Mouse (Mus musculus): ENCODE measurements around the gene Rbmxl1. TPM values are rescaled to one million over a fixed set of nuclear protein-coding genes. Genes with fewer than 3 reads are reported as not detected.
A peak's percentile ranks its signal among the peaks of the same experiment; 100 is the strongest.
"Not testable (repeated sequence)": the region's sequence is repeated elsewhere in the genome, so short reads cannot be mapped to it uniquely, and the experiment has no call there.

The Rbmxl1 gene
- polyA plus RNA-seq, 1 experiment from 2014 or later: 192 TPM

DNA sequence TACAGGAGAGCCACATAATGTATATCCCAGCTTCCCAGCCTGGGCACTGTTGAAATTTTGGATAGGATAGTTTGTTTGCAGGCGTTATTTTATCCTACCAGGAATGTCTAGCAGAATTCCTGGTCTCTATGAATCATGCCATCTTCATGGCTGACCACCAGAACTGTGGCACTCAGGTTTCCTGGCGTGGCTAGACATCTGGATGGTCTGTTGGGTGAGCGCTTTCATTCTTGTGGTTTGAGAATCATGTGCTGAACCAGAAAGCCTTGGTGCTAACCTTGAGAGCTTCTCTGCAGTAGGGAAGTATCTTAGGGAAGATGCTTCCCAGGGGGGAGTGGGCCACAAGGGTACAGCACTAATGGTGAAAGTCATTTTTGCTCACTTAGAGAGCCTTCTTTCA lies 6.4 kb upstream of the Rbmxl1 start:
- Histone ChIP-seq H3K36me3 (peaks cover 28% of the 10 kb centered on the region), H3K4me2 (no peak overlapping the region), H3K4me3 (no peak overlapping the region), H3K9ac (no peak overlapping the region), H3K27me3 (no peaks in the 10 kb centered on the region), H3K4me1 (peaks cover 7% of the 10 kb centered on the region), H3K9me3 (no peaks in the 10 kb centered on the region), H3K27ac (no peak overlapping the region)
- no peak for ATAC-seq (ENCODE audit: insufficient number of reproducible peaks, low FRiP score, low TSS enrichment, low read depth)
- 80% methylated on average over 3 of the region's 3 CpGs for WGBS

- Histone ChIP-seq H3K27me3 (no peaks in the 10 kb centered on the region), H3K36me3 (peaks cover 28% of the 10 kb centered on the region), H3K4me2 (no peak overlapping the region), H3K9me3 (no peaks in the 10 kb centered on the region), H3K27ac (no peak overlapping the region), H3K4me1 (peaks cover 8% of the 10 kb centered on the region), H3K4me3 (no peak overlapping the region), H3K9ac (no peak overlapping the region)
- 95% methylated on average over 1 of the region's 1 CpGs for WGBS
- no peak for ATAC-seq (ENCODE audit: insufficient number of reproducible peaks, low FRiP score, low TSS enrichment, low read depth)
Observed at GRCm38 (mm10) chr8:78514706-78515105, 6.0 kb upstream of the Rbmxl1 start.

DNA sequence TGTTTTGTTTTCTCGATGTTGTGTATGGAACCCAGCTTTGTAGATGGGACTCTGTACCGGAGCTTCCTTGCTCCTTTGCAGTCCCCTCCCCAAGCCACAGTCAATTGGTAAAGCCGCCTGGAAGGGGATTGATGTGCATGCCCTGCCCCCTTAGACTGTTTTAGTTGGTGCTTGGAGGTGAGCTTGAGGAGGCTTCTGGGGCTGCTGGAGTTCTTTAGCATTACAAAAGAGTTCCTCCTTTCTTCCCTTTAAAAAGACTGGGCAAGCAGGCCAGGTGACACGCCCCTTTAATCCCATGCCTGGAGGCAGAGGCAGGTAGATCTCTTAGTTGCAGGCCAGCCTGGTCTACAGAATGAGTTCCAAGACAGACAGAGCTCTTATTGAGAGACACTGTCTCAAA lies 4.4 kb upstream of the Rbmxl1 start:
- peaks cover 8% of the 10 kb centered on the region for H3K4me1 ChIP-seq
- no peak overlapping the region for H3K4me2 ChIP-seq
- no peak overlapping the region for H3K9ac ChIP-seq
- H3K4me3 ChIP-seq: no peak overlapping the region
- WGBS: 90% methylated on average over 4 of the region's 4 CpGs
- H3K36me3 ChIP-seq: peaks cover 28% of the 10 kb centered on the region
- no peaks in the 10 kb centered on the region for H3K9me3 ChIP-seq
- no peak overlapping the region for H3K27ac ChIP-seq
- no peaks in the 10 kb centered on the region for H3K27me3 ChIP-seq
- no peak for ATAC-seq (ENCODE audit: insufficient number of reproducible peaks, low FRiP score, low TSS enrichment, low read depth)

DNA sequence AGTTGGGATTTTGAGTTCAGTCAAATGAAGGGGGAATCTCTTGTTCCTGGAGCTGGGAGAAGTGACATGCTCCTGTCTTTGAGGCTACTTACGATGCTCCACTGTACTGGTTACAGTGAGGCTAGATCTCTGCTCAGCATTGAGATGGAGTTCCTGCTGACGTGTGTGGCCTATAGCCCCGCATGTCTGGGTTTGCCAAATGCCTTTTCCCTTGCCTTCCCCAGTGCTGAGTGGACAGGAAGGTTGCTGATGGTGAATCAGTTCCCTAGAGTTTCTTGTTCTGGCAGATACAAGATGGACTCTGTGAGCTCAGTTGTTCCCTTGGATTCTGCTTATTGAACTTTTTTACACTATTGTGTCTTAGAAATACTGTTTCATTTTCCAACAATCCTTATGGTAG lies 2.2 kb upstream of the Rbmxl1 start:
- peaks cover 18% of the 10 kb centered on the region for H3K36me3 ChIP-seq
- peaks cover 14% of the 10 kb centered on the region for H3K4me1 ChIP-seq
- no peaks in the 10 kb centered on the region for H3K9me3 ChIP-seq
- no peak for ATAC-seq (ENCODE audit: insufficient number of reproducible peaks, low FRiP score, low TSS enrichment, low read depth)
- WGBS: 52% methylated on average over 3 of the region's 3 CpGs
- no peak overlapping the region for H3K27ac ChIP-seq
- H3K27me3 ChIP-seq: no peaks in the 10 kb centered on the region
- no peak overlapping the region for H3K4me2 ChIP-seq
- no peak overlapping the region for H3K9ac ChIP-seq
- H3K4me3 ChIP-seq: no peak overlapping the region

DNA sequence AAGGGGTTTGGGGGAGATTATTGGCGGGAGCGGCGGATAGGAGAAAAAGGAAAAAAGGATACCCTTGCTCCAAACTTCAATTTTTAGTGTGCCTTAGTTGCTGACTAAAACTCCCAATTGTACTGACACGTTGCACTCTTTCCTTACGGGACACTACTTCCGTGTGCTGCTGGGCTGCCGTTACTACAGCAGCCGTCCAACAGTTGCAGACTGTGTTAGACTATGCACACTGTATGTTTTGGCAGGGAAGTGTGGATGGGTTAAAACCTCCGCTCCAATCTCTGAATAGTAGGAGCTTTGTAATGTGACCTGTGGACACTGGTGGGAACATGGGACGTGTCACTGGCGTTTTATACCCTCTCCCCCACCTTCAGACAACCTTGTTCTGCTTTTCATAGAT lies 1.4 kb upstream of the Rbmxl1 start:
- Histone ChIP-seq H3K27ac (peak overlapping the region; percentile 97), H3K27me3 (no peaks in the 10 kb centered on the region), H3K36me3 (peaks cover 12% of the 10 kb centered on the region), H3K4me3 (peak overlapping the region; percentile 89), H3K4me1 (peaks cover 14% of the 10 kb centered on the region), H3K9me3 (no peaks in the 10 kb centered on the region), H3K4me2 (peak overlapping the region; percentile 97), H3K9ac (peak overlapping the region; percentile 97)
- WGBS: under 1% methylated on average over 11 of the region's 11 CpGs
- ATAC-seq (ENCODE audit: insufficient number of reproducible peaks, low FRiP score, low TSS enrichment, low read depth): 0 out of 2 replicates have a peak, but pooled peaks have one; percentile 25

DNA sequence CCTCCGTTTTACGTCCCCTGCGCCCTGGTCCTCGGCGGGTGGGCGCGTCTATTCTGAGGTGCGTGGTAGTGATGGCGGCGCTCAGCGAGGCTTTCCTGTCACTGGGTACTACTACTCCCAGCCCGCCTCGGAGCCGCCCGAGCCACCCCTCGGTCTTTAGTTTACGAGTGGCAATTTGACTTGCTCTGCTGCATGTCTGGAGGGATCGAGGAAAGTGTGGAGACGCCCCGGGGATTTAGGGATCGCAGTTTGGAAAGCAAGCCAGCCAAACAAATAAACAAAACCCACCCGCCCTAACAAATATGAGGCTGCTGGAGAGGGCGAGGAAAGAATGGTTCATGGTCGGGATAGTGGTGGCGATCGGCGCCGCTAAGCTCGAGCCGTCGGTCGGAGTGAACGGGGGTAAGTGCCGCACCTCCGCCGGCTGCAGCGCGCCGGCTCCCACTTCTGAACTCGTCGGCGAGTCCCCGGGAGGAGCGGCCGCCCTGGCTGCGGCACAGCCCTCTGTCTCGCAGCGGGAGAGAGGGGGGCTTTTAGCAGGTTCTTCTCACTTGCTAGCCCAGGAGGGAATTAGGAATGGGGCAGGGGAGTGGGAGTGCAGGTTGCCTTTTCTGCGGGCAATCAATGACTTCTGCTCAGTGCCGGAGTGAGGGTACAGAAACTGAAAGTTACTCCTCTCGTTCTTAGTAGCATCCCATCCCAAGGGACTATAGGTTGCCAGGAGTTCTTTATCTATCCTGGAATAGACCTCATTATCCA lies 754 bp upstream of the Rbmxl1 start, which contains the start of gene Slc10a7:
Gene Slc10a7, plus strand, starts transcription at position 74 of the 759 bp plus-strand sequence.
- Histone ChIP-seq H3K4me2 (peak within 1 kb of the TSS; percentile 97), H3K27ac (peak within 1 kb of the TSS; percentile 97), H3K4me3 (peak within 1 kb of the TSS; percentile 89), H3K27me3 (no peaks in the 10 kb centered on the region), H3K36me3 (peaks cover 18% of the 10 kb centered on the region), H3K4me1 (peaks cover 14% of the 10 kb centered on the region), H3K9me3 (no peaks in the 10 kb centered on the region), H3K9ac (peak within 1 kb of the TSS; percentile 97)
- peak; percentile 92 for ATAC-seq (ENCODE audit: insufficient number of reproducible peaks, low FRiP score, low TSS enrichment, low read depth)
- WGBS: 0% methylated on average over 51 of the region's 51 CpGs

- Histone ChIP-seq H3K4me2 (peak overlapping the region; percentile 97), H3K9ac (peak overlapping the region; percentile 97), H3K36me3 (peaks cover 27% of the 10 kb centered on the region), H3K27ac (peak overlapping the region; percentile 97), H3K4me1 (peaks cover 14% of the 10 kb centered on the region), H3K9me3 (no peaks in the 10 kb centered on the region), H3K27me3 (no peaks in the 10 kb centered on the region), H3K4me3 (peak overlapping the region; percentile 89)
- WGBS: under 1% methylated on average over 38 of the region's 38 CpGs
- ATAC-seq (ENCODE audit: insufficient number of reproducible peaks, low FRiP score, low TSS enrichment, low read depth): no peak
Observed at GRCm38 (mm10) chr8:78507979-78508718, 549 bp downstream of the Rbmxl1 start.

- H3K4me3 ChIP-seq: no peak overlapping the region
- no peak overlapping the region for H3K4me2 ChIP-seq
- no peak for ATAC-seq (ENCODE audit: insufficient number of reproducible peaks, low FRiP score, low TSS enrichment, low read depth)
- no peak overlapping the region for H3K9ac ChIP-seq
- no peaks in the 10 kb centered on the region for H3K9me3 ChIP-seq
- peaks cover 23% of the 10 kb centered on the region for H3K36me3 ChIP-seq
- H3K27me3 ChIP-seq: no peaks in the 10 kb centered on the region
- no peak overlapping the region for H3K27ac ChIP-seq
- H3K4me1 ChIP-seq: 0 out of 2 replicates have a peak, but pooled peaks cover 5% of the 10 kb centered on the region
- WGBS: 64% methylated on average over 2 of the region's 2 CpGs
Observed at GRCm38 (mm10) chr8:78502706-78503105, 6.0 kb downstream of the Rbmxl1 start.

GRCm38 (mm10) chr8:78496273-78496672 lies 12.4 kb downstream of the Rbmxl1 start:
- not testable (repeated sequence) for ATAC-seq (ENCODE audit: insufficient number of reproducible peaks, low FRiP score, low TSS enrichment, low read depth); H3K36me3 ChIP-seq; H3K4me3 ChIP-seq; H3K27me3 ChIP-seq; H3K4me2 ChIP-seq; H3K9ac ChIP-seq; H3K9me3 ChIP-seq; H3K27ac ChIP-seq; H3K4me1 ChIP-seq
- 86% methylated on average over 3 of the region's 3 CpGs for WGBS

DNA sequence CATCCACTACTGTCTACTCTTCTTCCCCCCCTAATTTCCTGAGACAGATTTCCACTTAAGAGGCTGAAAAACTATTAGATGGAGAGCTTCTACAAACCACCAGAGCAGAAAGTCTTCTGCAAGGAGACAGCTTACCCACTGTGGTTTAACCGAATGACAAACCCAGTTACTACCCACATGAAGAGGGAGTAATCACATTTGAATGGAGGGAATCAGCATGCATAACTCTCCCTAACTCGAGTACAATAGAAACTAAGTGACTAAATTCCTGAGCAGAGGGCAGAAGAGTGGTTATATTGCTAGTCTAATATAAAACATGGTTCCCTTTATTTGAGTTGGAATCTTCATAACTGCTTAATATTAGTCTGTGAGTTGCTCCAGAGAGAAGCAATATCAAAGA lies 15.7 kb downstream of the Rbmxl1 start:
- H3K27me3 ChIP-seq: no peaks in the 10 kb centered on the region
- no peak overlapping the region for H3K9ac ChIP-seq
- ATAC-seq (ENCODE audit: insufficient number of reproducible peaks, low FRiP score, low TSS enrichment, low read depth): no peak
- H3K9me3 ChIP-seq: no peaks in the 10 kb centered on the region
- H3K36me3 ChIP-seq: no peaks in the 10 kb centered on the region
- H3K4me1 ChIP-seq: no peaks in the 10 kb centered on the region
- H3K4me3 ChIP-seq: no peak overlapping the region
- 44% methylated on average over 2 of the region's 2 CpGs for WGBS
- H3K27ac ChIP-seq: no peak overlapping the region
- no peak overlapping the region for H3K4me2 ChIP-seq

DNA sequence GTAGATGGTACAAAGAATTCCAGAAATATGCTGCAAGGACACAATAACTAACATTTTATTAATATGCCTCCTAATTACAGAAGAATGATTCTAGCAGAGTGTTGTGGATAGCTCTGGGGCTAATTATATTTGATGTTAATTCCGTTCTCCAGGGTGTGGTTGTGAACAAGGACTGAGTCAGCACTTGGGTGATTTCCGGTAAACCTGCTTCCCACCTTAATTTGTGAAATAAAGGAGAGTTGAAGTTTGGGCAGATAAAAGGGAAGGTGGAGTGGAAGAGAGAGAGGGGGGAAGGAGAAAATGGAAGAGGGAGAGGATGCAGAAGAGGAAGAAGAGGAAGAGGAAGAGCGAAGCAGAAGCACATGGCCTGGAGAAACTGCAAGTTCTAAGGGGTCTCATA lies 19.0 kb downstream of the Rbmxl1 start:
- H3K4me2 ChIP-seq: no peak overlapping the region

More for the DNA sequence above, 19.0 kb downstream of the Rbmxl1 start:
- Histone ChIP-seq H3K4me1 (no peaks in the 10 kb centered on the region), H3K9ac (no peak overlapping the region), H3K27me3 (no peaks in the 10 kb centered on the region), H3K9me3 (no peaks in the 10 kb centered on the region), H3K4me3 (no peak overlapping the region), H3K36me3 (no peaks in the 10 kb centered on the region), H3K27ac (no peak overlapping the region)
- WGBS: 74% methylated on average over 3 of the region's 3 CpGs
- ATAC-seq (ENCODE audit: insufficient number of reproducible peaks, low FRiP score, low TSS enrichment, low read depth): no peak

Measured in limb, embryonic 15.5 days (tissue).